Mouse (Mus musculus): ENCODE measurements around the gene Man1c1. TPM values are rescaled to one million over a fixed set of nuclear protein-coding genes. Genes with fewer than 3 reads are reported as not detected.

Gene Man1c1
- polyA plus RNA-seq, 1 experiment from 2014 or later, result 1.2 TPM

- H3K27ac ChIP-seq, result peak overlapping the region; percentile 51
- no peaks in the 10 kb centered on the region for H3K36me3 ChIP-seq
- ATAC-seq (ENCODE audit: low read depth), result no peak
- peaks cover 9% of the 10 kb centered on the region; the same call in 1 of the 2 replicates for H3K27me3 ChIP-seq
- H3K4me2 ChIP-seq, result peak overlapping the region; percentile 32
- H3K4me1 ChIP-seq (replicated peaks), result peaks cover 50% of the 10 kb centered on the region
- H3K9me3 ChIP-seq (replicated peaks), result no peaks in the 10 kb centered on the region
- DNase-seq, result no peak
- WGBS (ENCODE audit: insufficient replicate concordance), result 14% methylated on average over 8 of the region's 8 CpGs
- H3K9ac ChIP-seq, result no peak overlapping the region
- H3K4me3 ChIP-seq (replicated peaks), result no peak overlapping the region
Measured at GRCm38 (mm10) chr4:134601404-134601803, 102.7 kb downstream of the Man1c1 start.

- ATAC-seq (ENCODE audit: low read depth), result no peak
- WGBS (ENCODE audit: insufficient replicate concordance), result 53% methylated on average over 7 of the region's 7 CpGs
- H3K4me1 ChIP-seq (replicated peaks), result peaks cover 44% of the 10 kb centered on the region
Measured at GRCm38 (mm10) chr4:134600777-134601176, 103.3 kb downstream of the Man1c1 start.

DNA sequence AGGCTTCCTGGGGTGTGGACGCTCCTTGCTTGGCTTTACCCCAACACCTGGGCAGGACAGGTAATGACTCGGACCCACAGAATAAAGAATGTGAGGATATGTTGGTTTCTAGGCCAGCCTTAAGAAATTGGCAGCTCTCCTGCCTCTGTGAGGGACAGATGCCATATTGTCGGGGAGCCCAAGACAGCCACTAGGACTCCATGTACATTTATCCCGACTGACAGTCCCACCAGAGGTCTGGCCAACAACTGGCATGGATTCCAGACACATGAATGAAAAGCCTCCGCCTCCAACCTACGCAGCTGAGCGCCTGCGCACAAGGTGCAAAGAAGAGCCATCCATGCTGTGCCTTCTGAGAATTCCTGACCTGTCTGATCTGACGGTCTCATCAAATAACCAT lies 104.0 kb downstream of the Man1c1 start:
- Histone ChIP-seq H3K27me3 (peaks cover 5% of the 10 kb centered on the region; the same call in 1 of the 2 replicates), H3K4me2 (no peak overlapping the region), H3K9me3 (replicated peaks) (0 out of 2 replicates have a peak, but pooled peaks cover 3% of the 10 kb centered on the region), H3K27ac (no peak overlapping the region), H3K4me3 (replicated peaks) (no peak overlapping the region), H3K9ac (no peak overlapping the region), H3K4me1 (replicated peaks) (peaks cover 40% of the 10 kb centered on the region), H3K36me3 (no peaks in the 10 kb centered on the region)
- 74% methylated on average over 9 of the region's 9 CpGs for WGBS (ENCODE audit: insufficient replicate concordance)
- no peak for ATAC-seq (ENCODE audit: low read depth)
- no peak for DNase-seq

More at GRCm38 (mm10) chr4:134600777-134601176, 103.3 kb downstream of the Man1c1 start:
- H3K4me2 ChIP-seq, result no peak overlapping the region
- DNase-seq, result no peak
- no peaks in the 10 kb centered on the region for H3K36me3 ChIP-seq
- 0 out of 2 replicates have a peak overlapping the region, but pooled peaks have one; percentile 48 for H3K27ac ChIP-seq
- 0 out of 2 replicates have a peak, but pooled peaks cover 3% of the 10 kb centered on the region for H3K9me3 ChIP-seq (replicated peaks)
- peaks cover 9% of the 10 kb centered on the region; the same call in 1 of the 2 replicates for H3K27me3 ChIP-seq
- H3K9ac ChIP-seq, result no peak overlapping the region
- H3K4me3 ChIP-seq (replicated peaks), result no peak overlapping the region

DNA sequence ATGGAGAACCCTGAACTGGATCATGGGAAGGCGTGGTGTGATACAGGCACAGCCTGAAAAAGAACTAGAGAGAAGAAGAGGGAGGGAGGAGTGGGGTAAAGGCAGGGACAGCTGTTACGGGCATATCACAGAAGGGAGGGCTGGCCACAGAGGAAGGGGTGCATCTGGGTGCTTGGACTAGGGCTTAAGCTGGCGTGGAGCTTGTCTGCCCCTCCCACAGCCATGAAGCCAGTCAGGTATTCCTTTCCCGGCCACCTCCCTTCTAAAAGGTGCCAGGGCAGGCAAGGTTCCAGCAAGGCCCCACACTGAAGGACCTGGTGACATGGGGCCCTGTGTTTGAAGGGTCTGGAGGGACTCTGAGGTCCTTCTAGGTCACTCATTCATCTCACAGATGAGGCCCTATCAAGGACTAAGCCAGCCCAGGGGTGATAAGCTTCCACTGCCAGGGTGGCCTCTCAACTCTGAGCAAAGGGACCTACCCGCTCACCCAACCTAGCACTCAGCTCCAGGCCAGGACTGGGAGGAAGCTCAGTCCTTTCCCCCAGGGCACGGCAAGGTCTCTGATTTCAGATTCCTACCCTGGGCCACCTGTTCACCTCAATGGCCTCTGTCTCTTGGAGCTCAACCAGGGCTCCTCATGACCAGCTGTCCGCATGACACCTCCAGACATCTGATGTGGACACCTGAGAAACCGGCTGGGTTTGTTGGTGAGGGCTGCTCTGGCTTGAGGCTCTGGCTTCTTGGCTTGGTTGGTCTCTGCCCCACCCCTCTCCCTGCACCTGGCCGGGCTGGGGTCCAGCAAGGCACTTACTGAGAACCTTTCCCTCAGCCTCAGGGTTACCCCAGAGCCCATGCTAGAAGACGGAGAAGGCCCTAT lies 107.0 kb downstream of the Man1c1 start:
- Histone ChIP-seq H3K27me3 (peaks cover 2% of the 10 kb centered on the region; the same call in 1 of the 2 replicates), H3K9ac (no peak overlapping the region), H3K4me3 (replicated peaks) (no peak overlapping the region), H3K4me2 (no peak overlapping the region), H3K4me1 (replicated peaks) (peaks cover 21% of the 10 kb centered on the region), H3K9me3 (replicated peaks) (0 out of 2 replicates have a peak, but pooled peaks cover 3% of the 10 kb centered on the region), H3K36me3 (no peaks in the 10 kb centered on the region), H3K27ac (no peak overlapping the region)
- DNase-seq, result no peak
- 64% methylated on average over 10 of the region's 10 CpGs for WGBS (ENCODE audit: insufficient replicate concordance)
- no peak for ATAC-seq (ENCODE audit: low read depth)

DNA sequence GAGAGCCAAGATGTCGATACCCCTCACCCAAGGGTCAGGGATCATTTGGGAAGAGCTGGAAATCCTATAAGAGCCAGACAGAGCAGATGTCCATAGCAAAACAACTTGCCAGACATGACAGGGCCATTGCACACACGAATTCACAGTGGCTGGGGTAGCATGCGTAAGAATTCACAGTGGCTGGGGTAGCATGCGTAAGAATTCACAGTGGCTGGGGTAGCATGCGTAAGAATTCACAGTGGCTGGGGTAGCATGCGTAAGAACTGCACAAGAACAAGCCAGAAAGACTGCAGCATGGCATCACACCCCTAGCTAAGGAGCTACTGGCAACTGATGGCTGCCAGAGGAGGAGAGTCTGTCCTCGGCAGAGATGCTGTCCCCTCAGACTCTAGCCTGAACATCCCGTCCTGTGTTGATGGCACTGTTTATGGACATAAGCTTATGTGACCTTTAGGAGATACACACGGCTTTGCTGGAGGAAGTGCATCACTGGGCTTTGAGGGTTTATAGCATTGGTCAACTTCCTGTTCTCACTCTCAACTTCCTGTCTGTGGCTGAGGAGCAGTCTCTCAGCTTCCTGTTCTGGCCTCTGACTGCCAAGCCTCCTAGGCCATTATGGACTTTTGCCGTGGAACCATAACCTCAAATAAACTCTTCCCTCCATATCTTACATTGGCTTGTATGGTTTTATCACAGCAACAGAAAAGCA lies 109.2 kb downstream of the Man1c1 start:
- Histone ChIP-seq H3K27me3 (no peaks in the 10 kb centered on the region), H3K27ac (no peak overlapping the region), H3K4me1 (replicated peaks) (peaks cover 8% of the 10 kb centered on the region; the same call in 1 of the 2 replicates), H3K4me2 (no peak overlapping the region), H3K9me3 (replicated peaks) (0 out of 2 replicates have a peak, but pooled peaks cover 3% of the 10 kb centered on the region), H3K4me3 (replicated peaks) (no peak overlapping the region), H3K9ac (no peak overlapping the region), H3K36me3 (no peaks in the 10 kb centered on the region)
- WGBS (ENCODE audit: insufficient replicate concordance), result 71% methylated on average over 10 of the region's 10 CpGs
- ATAC-seq (ENCODE audit: low read depth), result no peak
- no peak for DNase-seq

- Histone ChIP-seq H3K36me3 (peaks cover 3% of the 10 kb centered on the region; the same call in 1 of the 2 replicates), H3K9ac (no peak overlapping the region), H3K27ac (no peak overlapping the region), H3K4me1 (replicated peaks) (peaks cover 14% of the 10 kb centered on the region; the same call in 1 of the 2 replicates), H3K27me3 (no peaks in the 10 kb centered on the region), H3K4me3 (replicated peaks) (no peak overlapping the region), H3K9me3 (replicated peaks) (0 out of 2 replicates have a peak, but pooled peaks cover 3% of the 10 kb centered on the region), H3K4me2 (no peak overlapping the region)
- DNase-seq (no peak), ATAC-seq (ENCODE audit: low read depth) (no peak)
- WGBS (ENCODE audit: insufficient replicate concordance), result 52% methylated on average over 4 of the region's 4 CpGs
Measured at GRCm38 (mm10) chr4:134592442-134592841, 111.6 kb downstream of the Man1c1 start.

DNA sequence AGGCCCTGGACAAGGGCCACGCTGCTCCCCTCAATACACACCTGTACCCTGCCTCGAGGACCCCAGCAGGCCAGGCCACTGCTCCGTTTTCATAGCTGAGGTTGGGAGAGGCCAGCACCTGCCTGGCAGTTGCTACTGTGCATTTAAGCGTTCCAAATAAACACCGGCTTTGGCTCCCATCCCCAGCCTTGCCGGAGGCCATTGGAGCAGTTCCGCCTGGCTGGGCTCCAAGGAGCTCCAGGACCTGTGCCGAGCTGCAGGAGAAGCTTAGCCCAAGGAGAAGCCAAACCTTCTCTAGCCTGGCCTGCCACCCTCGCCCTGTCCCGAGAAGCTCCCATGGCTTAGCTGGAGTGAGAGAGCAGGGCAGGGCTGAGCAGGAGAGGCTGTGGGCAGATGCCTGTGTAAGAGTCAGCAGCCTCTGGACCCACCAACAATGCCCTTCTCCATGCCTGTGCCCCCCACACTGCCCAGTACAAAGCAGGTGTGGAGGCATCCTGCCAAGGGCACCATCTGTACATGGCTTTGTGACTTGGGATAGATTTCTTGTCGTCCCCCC lies 112.5 kb downstream of the Man1c1 start:
- peaks cover 3% of the 10 kb centered on the region; the same call in 1 of the 2 replicates for H3K36me3 ChIP-seq
- H3K9ac ChIP-seq, result no peak overlapping the region
- H3K27ac ChIP-seq, result no peak overlapping the region
- H3K4me2 ChIP-seq, result no peak overlapping the region
- H3K4me3 ChIP-seq (replicated peaks), result no peak overlapping the region
- H3K4me1 ChIP-seq (replicated peaks), result peaks cover 13% of the 10 kb centered on the region; the same call in 1 of the 2 replicates
- H3K9me3 ChIP-seq (replicated peaks), result 0 out of 2 replicates have a peak, but pooled peaks cover 3% of the 10 kb centered on the region
- ATAC-seq (ENCODE audit: low read depth) (no peak), DNase-seq (no peak)
- H3K27me3 ChIP-seq, result no peaks in the 10 kb centered on the region
- 73% methylated on average over 11 of the region's 11 CpGs for WGBS (ENCODE audit: insufficient replicate concordance)

DNA sequence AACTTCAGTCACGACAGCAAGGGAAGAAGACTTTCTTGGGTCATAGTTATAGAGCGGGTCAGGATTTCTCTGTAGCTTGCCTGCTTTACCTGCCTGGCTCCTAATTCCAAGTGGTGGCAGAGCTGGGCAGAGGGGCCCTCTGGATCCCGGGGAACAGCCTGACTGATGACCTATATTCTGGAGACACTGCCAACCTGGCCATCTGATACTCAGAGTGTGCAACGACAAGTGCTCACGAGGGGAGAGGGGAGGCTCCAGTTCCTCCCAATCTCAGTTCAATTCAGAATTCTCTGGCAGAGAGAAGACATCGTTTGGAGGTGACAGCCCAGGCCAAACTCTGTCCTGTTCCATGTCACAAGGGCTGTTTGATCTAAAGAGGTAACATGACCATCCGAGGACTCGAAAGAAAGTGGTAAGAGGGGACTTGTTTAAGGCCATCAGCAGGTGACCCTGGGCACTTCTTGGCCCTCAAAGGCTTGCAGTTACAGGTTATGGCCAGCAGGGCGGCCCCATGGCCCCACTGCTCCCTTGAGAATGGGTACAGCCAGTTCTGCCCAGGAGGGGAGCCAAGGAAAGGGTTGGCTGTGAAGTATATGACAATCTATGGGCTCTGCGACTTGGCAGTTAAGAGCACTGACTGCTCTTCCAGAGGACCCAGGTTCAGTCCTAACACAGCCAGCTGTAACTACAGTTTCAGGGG lies 113.7 kb downstream of the Man1c1 start:
- DNase-seq (no peak), ATAC-seq (ENCODE audit: low read depth) (no peak)
- no peaks in the 10 kb centered on the region for H3K9me3 ChIP-seq (replicated peaks)
- no peaks in the 10 kb centered on the region for H3K27me3 ChIP-seq
- no peak overlapping the region for H3K27ac ChIP-seq
- no peak overlapping the region for H3K4me3 ChIP-seq (replicated peaks)
- H3K4me2 ChIP-seq, result no peak overlapping the region
- WGBS (ENCODE audit: insufficient replicate concordance), result 65% methylated on average over 10 of the region's 10 CpGs
- H3K9ac ChIP-seq, result no peak overlapping the region
- H3K36me3 ChIP-seq, result peaks cover 3% of the 10 kb centered on the region; the same call in 1 of the 2 replicates
- peaks cover 15% of the 10 kb centered on the region; the same call in 1 of the 2 replicates for H3K4me1 ChIP-seq (replicated peaks)

GRCm38 (mm10) chr4:134589786-134590185 lies 114.3 kb downstream of the Man1c1 start:
- no peaks in the 10 kb centered on the region for H3K9me3 ChIP-seq (replicated peaks)
- no peak overlapping the region for H3K27ac ChIP-seq
- no peak for ATAC-seq (ENCODE audit: low read depth)
- H3K4me3 ChIP-seq (replicated peaks), result no peak overlapping the region
- H3K4me1 ChIP-seq (replicated peaks), result peaks cover 15% of the 10 kb centered on the region; the same call in 1 of the 2 replicates
- H3K36me3 ChIP-seq, result peaks cover 3% of the 10 kb centered on the region; the same call in 1 of the 2 replicates
- H3K27me3 ChIP-seq, result no peaks in the 10 kb centered on the region
- no peak overlapping the region for H3K9ac ChIP-seq
- no peak for DNase-seq
- WGBS (ENCODE audit: insufficient replicate concordance), result 74% methylated on average over 9 of the region's 9 CpGs
- H3K4me2 ChIP-seq, result no peak overlapping the region

GRCm38 (mm10) chr4:134588951-134589350 lies 115.1 kb downstream of the Man1c1 start:
- Histone ChIP-seq H3K27ac (no peak overlapping the region), H3K36me3 (peaks cover 3% of the 10 kb centered on the region; the same call in 1 of the 2 replicates), H3K4me1 (replicated peaks) (peaks cover 15% of the 10 kb centered on the region; the same call in 1 of the 2 replicates), H3K9me3 (replicated peaks) (no peaks in the 10 kb centered on the region), H3K4me2 (no peak overlapping the region), H3K9ac (no peak overlapping the region), H3K4me3 (replicated peaks) (no peak overlapping the region), H3K27me3 (no peaks in the 10 kb centered on the region)
- no peak for DNase-seq
- 73% methylated on average over 5 of the region's 5 CpGs for WGBS (ENCODE audit: insufficient replicate concordance)
- ATAC-seq (ENCODE audit: low read depth), result no peak

Data from liver, embryonic 13.5 days (tissue).